Mouse (Mus musculus) ES-Bruce4 (cell line): ENCODE measurements at regions not wholly inside any gene's neighbourhood (a gene's known extent, or its start where the extent isn't known, plus 50 kb on each side); places are given as distances from the start of the nearest gene placed in this dataset.

Experiments used
- H3K27ac ChIP-seq: 2 replicates; pipeline ENCODE4 v1.5.1; 2012; ENCODE audit warnings: low read length, inconsistent platforms; ENCODE audit not compliant: insufficient read depth
- H3K27me3 ChIP-seq: 2 replicates; pipeline ENCODE4 v1.6.1; 2012; ENCODE audit warnings: mild to moderate bottlenecking, low read length, inconsistent platforms; ENCODE audit not compliant: control insufficient read depth, poor library complexity, insufficient read depth, severe bottlenecking
- H3K36me3 ChIP-seq: 2 replicates; pipeline ENCODE4 v1.6.1; 2012; ENCODE audit warnings: inconsistent platforms, mild to moderate bottlenecking, low read length, moderate library complexity; ENCODE audit not compliant: control insufficient read depth, poor library complexity, insufficient read depth, severe bottlenecking
- H3K4me1 ChIP-seq: one replicate; pipeline ENCODE4 v1.8.1; 2011; ENCODE audit warnings: low read length; ENCODE audit not compliant: control insufficient read depth, insufficient read depth
- H3K4me3 ChIP-seq: 2 replicates; pipeline ENCODE4 v1.5.1; 2011; ENCODE audit warnings: low read depth, mild to moderate bottlenecking, low read length
- H3K9ac ChIP-seq: 2 replicates; pipeline ENCODE4 v1.6.1; 2012; ENCODE audit warnings: low read depth, mild to moderate bottlenecking, inconsistent platforms; ENCODE audit not compliant: poor library complexity, severe bottlenecking
- H3K9me3 ChIP-seq: replicated peaks from 2 replicates; pipeline ENCODE4 v1.6.1; 2012; ENCODE audit warnings: mild to moderate bottlenecking, low read length, inconsistent platforms; ENCODE audit not compliant: control insufficient read depth, poor library complexity, insufficient read depth, severe bottlenecking
- CTCF ChIP-seq: IDR thresholded peaks from one replicate; pipeline ENCODE4 v1.8.1; 2011; ENCODE audit warnings: low read depth, low read length
- EP300 ChIP-seq: IDR thresholded peaks from 2 replicates; pipeline ENCODE4 v1.6.1; 2011; ENCODE audit warnings: low read depth, low read length; ENCODE audit not compliant: insufficient read depth
- POLR2A ChIP-seq: IDR thresholded peaks from one replicate; pipeline ENCODE4 v1.8.1; 2011; ENCODE audit warnings: low read length; ENCODE audit not compliant: insufficient read depth

- no peak overlapping the region for H3K9ac ChIP-seq
- no peak overlapping the region for H3K27ac ChIP-seq
- no peak overlapping the region for H3K4me3 ChIP-seq
- no peaks in the 10 kb centered on the region for H3K36me3 ChIP-seq
- no peaks in the 10 kb centered on the region for H3K4me1 ChIP-seq
- H3K27me3 ChIP-seq, result no peaks in the 10 kb centered on the region
- H3K9me3 ChIP-seq, result no peaks in the 10 kb centered on the region
- TF ChIP-seq CTCF (no peak), EP300 (no peak), POLR2A (no peak)
These were observed 119.7 kb upstream of the Cpm start for GRCm38 (mm10) chr10:117509431-117510223.

- Histone ChIP-seq H3K36me3 (no peaks in the 10 kb centered on the region), H3K9me3 (no peaks in the 10 kb centered on the region), H3K9ac (no peak overlapping the region), H3K27me3 (no peaks in the 10 kb centered on the region), H3K4me3 (no peak overlapping the region), H3K27ac (no peak overlapping the region), H3K4me1 (no peaks in the 10 kb centered on the region)
- TF ChIP-seq POLR2A (no peak), EP300 (no peak), CTCF (no peak)
These were observed 122.9 kb upstream of the Cpm start for GRCm38 (mm10) chr10:117506252-117506992.

GRCm38 (mm10) chr10:117505529-117505928 lies 123.8 kb upstream of the Cpm start:
- Histone ChIP-seq H3K36me3 (no peaks in the 10 kb centered on the region), H3K4me1 (no peaks in the 10 kb centered on the region), H3K27ac (no peak overlapping the region), H3K9me3 (no peaks in the 10 kb centered on the region), H3K9ac (no peak overlapping the region), H3K27me3 (no peaks in the 10 kb centered on the region), H3K4me3 (no peak overlapping the region)
- no peak for TF ChIP-seq POLR2A
- no peak for TF ChIP-seq EP300
- no peak for TF ChIP-seq CTCF

- no peak for TF ChIP-seq CTCF
- no peak for TF ChIP-seq EP300
- no peak for TF ChIP-seq POLR2A
- Histone ChIP-seq H3K4me3 (no peak overlapping the region), H3K4me1 (no peaks in the 10 kb centered on the region), H3K9me3 (no peaks in the 10 kb centered on the region), H3K36me3 (no peaks in the 10 kb centered on the region), H3K9ac (no peak overlapping the region), H3K27ac (no peak overlapping the region), H3K27me3 (no peaks in the 10 kb centered on the region)
These were observed 124.2 kb upstream of the Cpm start for GRCm38 (mm10) chr10:117505057-117505456.

GRCm38 (mm10) chr10:117504267-117504902 lies 124.6 kb upstream of the Cpsf6 start:
- no peak for TF ChIP-seq EP300
- TF ChIP-seq CTCF, result no peak
- TF ChIP-seq POLR2A, result no peak
- no peak overlapping the region for H3K4me3 ChIP-seq
- no peak overlapping the region for H3K9ac ChIP-seq
- H3K9me3 ChIP-seq, result no peaks in the 10 kb centered on the region
- H3K27me3 ChIP-seq, result no peaks in the 10 kb centered on the region
- no peaks in the 10 kb centered on the region for H3K36me3 ChIP-seq
- no peak overlapping the region for H3K27ac ChIP-seq
- no peaks in the 10 kb centered on the region for H3K4me1 ChIP-seq
